Comparison of ENCODE assay signal across 17 mouse cellular contexts in genomic region chr1:74300347-74301110, GRCm38 (mm10). TPM values are rescaled to one million over a fixed set of nuclear protein-coding genes. Genes with fewer than 3 reads are reported as not detected.
A peak's percentile ranks its signal among the peaks of the same experiment; 100 is the strongest.
DNase-seq lines count a peak whose midpoint lies in the region; ATAC-seq and TF ChIP-seq lines count a peak whose summit lies in the region.
"Had no signal": no experiment of that assay in that cellular context is flagged by ENCODE, and none has a peak within 500 bp of the region (broad histone marks: within the 10 kb centered on the region; RNA-seq: fewer than 3 reads in every experiment).

No protein-coding gene starts in this region.

- H3K27ac ChIP-seq in kidney, adult 2 months (ENCODE audit: insufficient read depth, low read depth, low read length): peak overlapping the region; percentile 74
- H3K27ac ChIP-seq in kidney, embryonic 14.5 days (ENCODE audit: low read depth, low read length): no peak overlapping the region
- peak overlapping the region; percentile 99 for H3K27ac ChIP-seq in lung, postnatal 0 days (ENCODE audit: low read length)
- H3K27ac ChIP-seq in heart, embryonic 16.5 days (ENCODE audit: low read length): peak overlapping the region; percentile 75
- no peak overlapping the region for H3K27ac ChIP-seq in forebrain, postnatal 0 days (ENCODE audit: low read depth, low read length)
- H3K27ac ChIP-seq: embryonic facial prominence, embryonic 13.5 days; hindbrain, embryonic 13.5 days; limb, embryonic 12.5 days; macrophage had no signal

- no peak overlapping the region for H3K4me3 ChIP-seq in kidney, adult 2 months (ENCODE audit: insufficient read depth, low read depth, low read length)
- no peak overlapping the region for H3K4me3 ChIP-seq in kidney, embryonic 14.5 days (ENCODE audit: low read length)
- no peak overlapping the region for H3K4me3 ChIP-seq in lung, postnatal 0 days (ENCODE audit: low read depth, low read length)
- no peak overlapping the region for H3K4me3 ChIP-seq in lung, adult 2 months (replicated peaks; ENCODE audit: extremely low read depth, low read depth, low read length)
- H3K4me3 ChIP-seq in heart, embryonic 16.5 days (ENCODE audit: low read length): no peak overlapping the region
- H3K4me3 ChIP-seq in forebrain, postnatal 0 days (ENCODE audit: low read depth, low read length): no peak overlapping the region
- H3K4me3 ChIP-seq: embryonic facial prominence, embryonic 13.5 days; hindbrain, embryonic 13.5 days; limb, embryonic 12.5 days had no signal

- no peak overlapping the region for H3K9ac ChIP-seq in kidney, embryonic 14.5 days (ENCODE audit: low read depth, low read length)
- no peak overlapping the region for H3K9ac ChIP-seq in lung, postnatal 0 days (replicated peaks; ENCODE audit: low read depth)
- H3K9ac ChIP-seq in heart, embryonic 16.5 days (ENCODE audit: low read length): peak overlapping the region; percentile 50
- no peak overlapping the region for H3K9ac ChIP-seq in forebrain, postnatal 0 days
- H3K9ac ChIP-seq: embryonic facial prominence, embryonic 13.5 days; hindbrain, embryonic 13.5 days; limb, embryonic 12.5 days had no signal

- TF ChIP-seq EP300 in lung, postnatal 0 days (IDR thresholded peaks at IDR 0.05): peak; percentile 79

- peaks cover 27% of the 10 kb centered on the region for H3K4me1 ChIP-seq in kidney, adult 2 months (ENCODE audit: control insufficient read depth, insufficient read depth, low read length)
- peaks cover 34% of the 10 kb centered on the region for H3K4me1 ChIP-seq in kidney, embryonic 14.5 days (ENCODE audit: control insufficient read depth, insufficient read depth, low read length)
- peaks cover 71% of the 10 kb centered on the region for H3K4me1 ChIP-seq in lung, postnatal 0 days (ENCODE audit: insufficient read depth, low read depth, low read length)
- H3K4me1 ChIP-seq in lung, adult 2 months (ENCODE audit: control insufficient read depth, insufficient read depth, low read length): peaks cover 67% of the 10 kb centered on the region
- H3K4me1 ChIP-seq in heart, embryonic 16.5 days (ENCODE audit: control insufficient read depth, insufficient read depth, low read length): peaks cover 77% of the 10 kb centered on the region
- peaks cover 4% of the 10 kb centered on the region; the same call in 1 of the 2 replicates for H3K4me1 ChIP-seq in forebrain, postnatal 0 days (ENCODE audit: insufficient read depth)

- DNase-seq in kidney, adult 2 months: peak; percentile 60
- peak; percentile 82 for DNase-seq in lung, postnatal 0 days (ENCODE audit: low spot score)
- DNase-seq in lung, adult 2 months: no peak
- DNase-seq in forebrain, postnatal 0 days: no peak
- DNase-seq in ovary, postnatal 14 days (ENCODE audit: low spot score): no peak
- DNase-seq: cerebellum, postnatal 36 days had no signal

- no peak for ATAC-seq in kidney, embryonic 14.5 days (ENCODE audit: low FRiP score, low TSS enrichment)
- no peak for ATAC-seq in lung, postnatal 0 days
- ATAC-seq in heart, embryonic 16.5 days (replicated peaks; ENCODE audit: extremely low read depth, insufficient read depth, low FRiP score): no peak
- no peak for ATAC-seq in forebrain, postnatal 0 days

- 73% methylated on average over 6 of the region's 6 CpGs for WGBS in kidney, adult 2 months
- WGBS in kidney, embryonic 14.5 days: 87% methylated on average over 6 of the region's 6 CpGs
- 42% methylated on average over 6 of the region's 6 CpGs for WGBS in lung, postnatal 0 days
- WGBS in lung, adult 2 months: 37% methylated on average over 6 of the region's 6 CpGs
- WGBS in heart, embryonic 16.5 days: 47% methylated on average over 6 of the region's 6 CpGs
- WGBS in forebrain, postnatal 0 days: 83% methylated on average over 6 of the region's 6 CpGs

- TF ChIP-seq POLR2A in kidney, adult 2 months (IDR thresholded peaks at IDR 0.05; ENCODE audit: low read depth, low read length): no peak
- no peak for TF ChIP-seq POLR2A in lung, adult 2 months (IDR thresholded peaks at IDR 0.05; ENCODE audit: borderline replicate concordance, extremely low read depth, low read depth, low read length)

- TF ChIP-seq CTCF in kidney, adult 2 months (conservative IDR thresholded peaks at IDR 0.05; ENCODE audit: insufficient read depth, insufficient read length, low read depth, low read length): no peak
- TF ChIP-seq CTCF in lung, postnatal 0 days (IDR thresholded peaks at IDR 0.05): no peak
- TF ChIP-seq CTCF in lung, adult 2 months (IDR thresholded peaks at IDR 0.05; ENCODE audit: insufficient read depth, low read length): no peak
- no peak for TF ChIP-seq CTCF in forebrain, postnatal 0 days (IDR thresholded peaks at IDR 0.05; ENCODE audit: low read depth)

- H3K27me3 ChIP-seq in kidney, adult 2 months (replicated peaks; ENCODE audit: control insufficient read depth, insufficient read depth, low read length): no peaks in the 10 kb centered on the region
- no peaks in the 10 kb centered on the region for H3K27me3 ChIP-seq in kidney, embryonic 14.5 days (ENCODE audit: control insufficient read depth, insufficient read depth, low read length)
- H3K27me3 ChIP-seq in lung, postnatal 0 days (replicated peaks; ENCODE audit: insufficient read depth, low read length): no peaks in the 10 kb centered on the region
- H3K27me3 ChIP-seq in heart, embryonic 16.5 days (ENCODE audit: control insufficient read depth, insufficient read depth, low read length): no peaks in the 10 kb centered on the region
- H3K27me3 ChIP-seq in forebrain, postnatal 0 days (ENCODE audit: insufficient read depth, low read length): peaks cover 5% of the 10 kb centered on the region; the same call in 1 of the 2 replicates
- H3K27me3 ChIP-seq: embryonic facial prominence, embryonic 13.5 days; limb, embryonic 12.5 days had no signal

- no peak overlapping the region for H3K4me2 ChIP-seq in kidney, embryonic 14.5 days (replicated peaks; ENCODE audit: low read depth, low read length)
- peak overlapping the region; percentile 22; the same call in 1 of the 2 replicates for H3K4me2 ChIP-seq in lung, postnatal 0 days (replicated peaks; ENCODE audit: low read depth, low read length)
- H3K4me2 ChIP-seq in heart, embryonic 16.5 days (ENCODE audit: low read depth, low read length): peak overlapping the region; percentile 27
- H3K4me2 ChIP-seq in forebrain, postnatal 0 days (ENCODE audit: low read depth): no peak overlapping the region
- H3K4me2 ChIP-seq: embryonic facial prominence, embryonic 13.5 days; hindbrain, embryonic 13.5 days; limb, embryonic 12.5 days had no signal

- no peaks in the 10 kb centered on the region for H3K9me3 ChIP-seq in kidney, embryonic 14.5 days (ENCODE audit: control insufficient read depth, low read length)
- no peaks in the 10 kb centered on the region for H3K9me3 ChIP-seq in lung, postnatal 0 days (ENCODE audit: low read length)
- no peaks in the 10 kb centered on the region for H3K9me3 ChIP-seq in heart, embryonic 16.5 days (replicated peaks; ENCODE audit: control insufficient read depth, low read length)
- no peaks in the 10 kb centered on the region for H3K9me3 ChIP-seq in forebrain, postnatal 0 days (ENCODE audit: low read length)
- H3K9me3 ChIP-seq: embryonic facial prominence, embryonic 13.5 days; hindbrain, embryonic 13.5 days; limb, embryonic 12.5 days had no signal

- H3K36me3 ChIP-seq in kidney, adult 2 months (ENCODE audit: control insufficient read depth, insufficient read depth, low read length): no peaks in the 10 kb centered on the region
- no peaks in the 10 kb centered on the region for H3K36me3 ChIP-seq in kidney, embryonic 14.5 days (ENCODE audit: control insufficient read depth, insufficient read depth, low read length)
- no peaks in the 10 kb centered on the region for H3K36me3 ChIP-seq in lung, postnatal 0 days (ENCODE audit: insufficient read depth, low read length)
- no peaks in the 10 kb centered on the region for H3K36me3 ChIP-seq in heart, embryonic 16.5 days (ENCODE audit: control insufficient read depth, insufficient read depth)
- no peaks in the 10 kb centered on the region for H3K36me3 ChIP-seq in forebrain, postnatal 0 days (ENCODE audit: insufficient read depth)
- H3K36me3 ChIP-seq: embryonic facial prominence, embryonic 13.5 days had no signal

RNA-seq across cellular contexts. Expression of gene Tmbim1, which starts 4.9 kb away (rescaled TPM):
- polyA plus RNA-seq in kidney, adult 2 months (2012; rRNA removed): 74.1 and 103 TPM in 2 replicates
- 16.3 and 18.1 TPM in 2 replicates for polyA plus RNA-seq in kidney, embryonic 14.5 days (2014; fragmentation: Nextera tagmentation; extraction: Ambion mirVana)
- 148 and 149 TPM in 2 replicates for polyA plus RNA-seq in lung, postnatal 0 days (2015; fragmentation: Nextera tagmentation; extraction: Ambion mirVana)
- polyA plus RNA-seq in lung, adult 2 months (2012; rRNA removed): 567 and 655 TPM in 2 replicates
- polyA plus RNA-seq in heart, embryonic 16.5 days (2015; fragmentation: Nextera tagmentation; extraction: Ambion mirVana): 51.2 and 51.4 TPM in 2 replicates
- 5.8 and 7.9 TPM in 2 replicates for total RNA-seq in forebrain, postnatal 0 days (2014; rRNA removed)
- 6.1 and 7.9 TPM in 2 replicates for polyA plus RNA-seq in forebrain, postnatal 0 days (2015; fragmentation: Nextera tagmentation; extraction: Ambion mirVana)

RNA-seq across cellular contexts. Expression of gene Pnkd, which starts 15.8 kb away (rescaled TPM):
- polyA plus RNA-seq in kidney, adult 2 months (2012; rRNA removed): 139 and 165 TPM in 2 replicates
- polyA plus RNA-seq in kidney, embryonic 14.5 days (2014; fragmentation: Nextera tagmentation; extraction: Ambion mirVana): 126 and 154 TPM in 2 replicates
- 88.7 and 91.4 TPM in 2 replicates for polyA plus RNA-seq in lung, postnatal 0 days (2015; fragmentation: Nextera tagmentation; extraction: Ambion mirVana)
- 63.0 and 63.5 TPM in 2 replicates for polyA plus RNA-seq in lung, adult 2 months (2012; rRNA removed)
- polyA plus RNA-seq in heart, embryonic 16.5 days (2015; fragmentation: Nextera tagmentation; extraction: Ambion mirVana): 314 and 324 TPM in 2 replicates
- 57.5 and 64.5 TPM in 2 replicates for total RNA-seq in forebrain, postnatal 0 days (2014; rRNA removed)
- 112 and 128 TPM in 2 replicates for polyA plus RNA-seq in forebrain, postnatal 0 days (2015; fragmentation: Nextera tagmentation; extraction: Ambion mirVana)

RNA-seq across cellular contexts. Expression of gene Aamp, which starts 16.0 kb away (rescaled TPM):
- polyA plus RNA-seq in kidney, adult 2 months (2012; rRNA removed): 212 and 217 TPM in 2 replicates
- 249 and 258 TPM in 2 replicates for polyA plus RNA-seq in kidney, embryonic 14.5 days (2014; fragmentation: Nextera tagmentation; extraction: Ambion mirVana)
- 213 and 214 TPM in 2 replicates for polyA plus RNA-seq in lung, postnatal 0 days (2015; fragmentation: Nextera tagmentation; extraction: Ambion mirVana)
- 141 and 172 TPM in 2 replicates for polyA plus RNA-seq in lung, adult 2 months (2012; rRNA removed)
- 214 and 223 TPM in 2 replicates for polyA plus RNA-seq in heart, embryonic 16.5 days (2015; fragmentation: Nextera tagmentation; extraction: Ambion mirVana)
- 160 and 179 TPM in 2 replicates for total RNA-seq in forebrain, postnatal 0 days (2014; rRNA removed)
- polyA plus RNA-seq in forebrain, postnatal 0 days (2015; fragmentation: Nextera tagmentation; extraction: Ambion mirVana): 211 and 215 TPM in 2 replicates

RNA-seq across cellular contexts. Expression of gene Gpbar1, which starts 22.2 kb away (rescaled TPM):
- polyA plus RNA-seq in kidney, adult 2 months (2012; rRNA removed): 0.20 and 0.48 TPM in 2 replicates
- 2.5 and 3.2 TPM in 2 replicates for polyA plus RNA-seq in kidney, embryonic 14.5 days (2014; fragmentation: Nextera tagmentation; extraction: Ambion mirVana)
- 0.18 and 0.30 TPM in 2 replicates for polyA plus RNA-seq in lung, postnatal 0 days (2015; fragmentation: Nextera tagmentation; extraction: Ambion mirVana)
- polyA plus RNA-seq in lung, adult 2 months (2012; rRNA removed): 0.18 and 0.22 TPM in 2 replicates
- polyA plus RNA-seq in heart, embryonic 16.5 days (2015; fragmentation: Nextera tagmentation; extraction: Ambion mirVana): 0.22 and 0.30 TPM in 2 replicates
- total RNA-seq in forebrain, postnatal 0 days (2014; rRNA removed): not detected in 2 replicates
- polyA plus RNA-seq in forebrain, postnatal 0 days (2015; fragmentation: Nextera tagmentation; extraction: Ambion mirVana): 0.21 TPM in 1 of 2 replicates, not detected in the other
- total RNA-seq: gastrocnemius, adult 18-20 months; layer of hippocampus, postnatal 25 days; midbrain, postnatal 0 days had no signal
- polyA plus RNA-seq: forebrain, embryonic 11.5 days; macrophage; midbrain, postnatal 0 days; neural tube, embryonic 14.5 days had no signal

Comparison
In these comparisons a context has a peak if more than half of its experiments do, and no peak if none do; other contexts are left out.
1. DNase-seq: peak in kidney, adult 2 months (single experiment) and lung, postnatal 0 days (single experiment); none in lung, adult 2 months (single experiment), forebrain, postnatal 0 days (single experiment) and ovary, postnatal 14 days (single experiment).
2. H3K27ac ChIP-seq: peak in kidney, adult 2 months (single experiment), lung, postnatal 0 days (single experiment) and heart, embryonic 16.5 days (single experiment); none in kidney, embryonic 14.5 days (single experiment) and forebrain, postnatal 0 days (single experiment).
3. H3K4me2 ChIP-seq: peak in lung, postnatal 0 days (single experiment) and heart, embryonic 16.5 days (single experiment); none in kidney, embryonic 14.5 days (single experiment) and forebrain, postnatal 0 days (single experiment).